Mouse (Mus musculus) midbrain, postnatal 0 days (tissue): ENCODE measurements at regions not wholly inside any gene's neighbourhood (a gene's known extent, or its start where the extent isn't known, plus 50 kb on each side); places are given as distances from the start of the nearest gene placed in this dataset.

Experiments
- ATAC-seq: fragments of 200-750 bp; cut with Nextera tagmentation; 2 replicates; pipeline ENCODE4 v1.8.0; 2017; ENCODE audit warnings: moderate number of reproducible peaks, mild to moderate bottlenecking, moderate TSS enrichment, moderate library complexity; ENCODE audit not compliant: low FRiP score
- DNase-seq: peaks from one replicate; pipeline ENCODE4 v3.0.0-alpha.2; 2015; ENCODE audit warnings: low spot score
- H3K27ac ChIP-seq: fragments of 300-500 bp; sonication (generic); 2 replicates; pipeline ENCODE4 v1.5.1; 2014; ENCODE audit warnings: low read depth, mild to moderate bottlenecking, low read length, mixed read lengths
- H3K27me3 ChIP-seq: fragments of 300-500 bp; sonication (generic); 2 replicates; pipeline ENCODE4 v1.6.1; 2014; ENCODE audit warnings: low read length, control low read depth, mixed read lengths; ENCODE audit not compliant: insufficient read depth
- H3K36me3 ChIP-seq: fragments of 300-500 bp; sonication (generic); 2 replicates; pipeline ENCODE4 v1.6.1; 2014; ENCODE audit warnings: low read length, control low read depth, mixed read lengths; ENCODE audit not compliant: insufficient read depth
- H3K4me1 ChIP-seq: fragments of 300-500 bp; sonication (generic); 2 replicates; pipeline ENCODE4 v1.6.1; 2014; ENCODE audit warnings: mild to moderate bottlenecking, control low read depth, antibody characterized with exemption, low read length, mixed read lengths; ENCODE audit not compliant: insufficient read depth
- H3K4me2 ChIP-seq: fragments of 300-500 bp; sonication (generic); 2 replicates; pipeline ENCODE4 v1.6.1; 2014; ENCODE audit warnings: low read depth, mild to moderate bottlenecking, low read length, mixed read lengths; ENCODE audit not compliant: poor library complexity, severe bottlenecking
- H3K4me3 ChIP-seq: fragments of 300-500 bp; sonication (generic); 2 replicates; pipeline ENCODE4 v1.5.1; 2014; ENCODE audit warnings: low read depth, mild to moderate bottlenecking, low read length, moderate library complexity
- H3K9ac ChIP-seq: fragments of 300-500 bp; sonication (generic); replicated peaks from 2 replicates; pipeline ENCODE4 v1.6.1; 2014; ENCODE audit warnings: mild to moderate bottlenecking, low read length, moderate library complexity, mixed read lengths; ENCODE audit not compliant: poor library complexity, severe bottlenecking
- H3K9me3 ChIP-seq: fragments of 300-500 bp; sonication (generic); 2 replicates; pipeline ENCODE4 v1.6.1; 2016; ENCODE audit warnings: low read length, control low read depth
- CTCF ChIP-seq: IDR thresholded peaks from 2 replicates; pipeline ENCODE4 v1.5.1; 2016; ENCODE audit warnings: antibody characterized with exemption, mild to moderate bottlenecking
- WGBS: fragments of 180-500 bp; shearing (Covaris S2); extraction: QIAGEN DNeasy Blood & Tissue Kit; methylation state at CpG from one replicate; pipeline ENCODE4 v1.1.7; 2014; 5-methylcytosine and 5-hydroxymethylcytosine counted together

DNA sequence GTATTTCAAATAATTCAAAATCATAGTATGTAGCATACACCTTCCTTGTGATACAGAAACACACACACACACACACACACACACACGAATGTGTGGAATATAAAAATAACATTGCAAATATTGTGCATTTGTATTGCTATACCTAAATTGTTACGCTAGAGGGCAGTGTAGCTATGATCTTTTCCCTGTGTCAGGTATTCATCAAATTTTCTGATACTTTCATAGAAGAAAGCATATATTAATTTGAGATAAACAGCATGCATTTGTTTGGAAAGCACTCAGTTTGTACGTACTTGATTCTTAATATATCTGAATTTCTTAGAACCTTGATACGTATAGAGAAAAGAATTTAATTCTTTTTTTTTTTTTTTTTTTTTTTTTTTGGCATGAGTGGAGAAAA lies 1700.9 kb upstream of the Sel1l start:
- no peak overlapping the region for H3K9ac ChIP-seq
- no peaks in the 10 kb centered on the region for H3K36me3 ChIP-seq
- TF ChIP-seq CTCF, result peak; percentile 86
- no peak for ATAC-seq
- WGBS, result 23% methylated on average over 4 of the region's 4 CpGs
- H3K27me3 ChIP-seq, result no peaks in the 10 kb centered on the region
- H3K4me2 ChIP-seq, result no peak overlapping the region
- no peaks in the 10 kb centered on the region for H3K4me1 ChIP-seq
- no peak overlapping the region for H3K27ac ChIP-seq
- peak; percentile 66 for DNase-seq
- H3K9me3 ChIP-seq, result no peaks in the 10 kb centered on the region
- H3K4me3 ChIP-seq, result no peak overlapping the region

DNA sequence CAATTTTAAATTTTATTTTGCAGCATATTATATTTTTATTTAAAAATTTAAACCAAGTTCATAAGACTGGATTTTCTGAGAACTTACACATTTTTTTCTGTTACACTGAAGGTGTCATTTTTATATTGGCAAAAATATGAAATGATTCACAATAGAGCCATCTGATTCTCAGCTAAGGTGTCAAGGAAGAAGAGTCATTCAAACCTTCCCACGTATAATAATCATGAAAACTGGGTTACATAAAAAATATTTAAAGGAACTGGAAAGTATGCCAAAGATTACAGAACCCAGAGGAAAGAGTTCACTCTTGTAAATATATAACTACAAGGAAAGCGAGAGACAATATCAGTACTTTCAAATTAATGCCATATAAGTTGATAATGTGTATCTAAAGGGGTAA lies 1674.5 kb upstream of the Sel1l start:
- no peak overlapping the region for H3K9ac ChIP-seq
- DNase-seq (no peak), ATAC-seq (no peak)
- no peaks in the 10 kb centered on the region for H3K27me3 ChIP-seq
- 81% methylated on average over 2 of the region's 2 CpGs for WGBS
- no peaks in the 10 kb centered on the region for H3K9me3 ChIP-seq
- H3K4me2 ChIP-seq, result no peak overlapping the region
- no peaks in the 10 kb centered on the region for H3K4me1 ChIP-seq
- no peak overlapping the region for H3K27ac ChIP-seq
- no peak overlapping the region for H3K4me3 ChIP-seq
- H3K36me3 ChIP-seq, result no peaks in the 10 kb centered on the region
- no peak for TF ChIP-seq CTCF

DNA sequence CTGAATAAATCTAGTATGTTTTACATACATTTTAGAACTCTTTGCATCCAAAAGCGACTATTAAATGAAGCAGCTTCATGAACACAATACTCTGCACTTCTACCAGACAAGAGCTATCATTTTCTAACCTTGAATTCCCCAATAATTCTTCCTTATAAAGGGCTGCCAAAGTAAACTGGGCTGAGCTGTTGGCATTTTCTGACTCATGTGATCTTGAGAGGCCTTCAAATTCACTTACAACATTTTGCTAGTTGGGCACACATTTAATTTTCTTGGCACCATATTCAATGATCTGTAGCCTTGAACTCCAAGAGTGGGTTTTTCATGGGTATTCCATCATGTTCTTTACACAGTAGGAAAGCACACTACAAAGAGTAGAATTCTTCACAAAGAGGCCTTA lies 1637.4 kb upstream of the Sel1l start:
- ATAC-seq (no peak), DNase-seq (no peak)
- H3K9me3 ChIP-seq, result no peaks in the 10 kb centered on the region
- WGBS, result 77% methylated on average over 1 of the region's 1 CpGs
- no peaks in the 10 kb centered on the region for H3K36me3 ChIP-seq
- no peak overlapping the region for H3K4me3 ChIP-seq
- no peaks in the 10 kb centered on the region for H3K4me1 ChIP-seq
- no peak overlapping the region for H3K27ac ChIP-seq
- H3K9ac ChIP-seq, result no peak overlapping the region
- H3K27me3 ChIP-seq, result no peaks in the 10 kb centered on the region
- no peak for TF ChIP-seq CTCF
- no peak overlapping the region for H3K4me2 ChIP-seq

GRCm38 (mm10) chr12:93462106-93462505 lies 1613.1 kb upstream of the Sel1l start:
- H3K4me2 ChIP-seq, result no peak overlapping the region
- DNase-seq (no peak), ATAC-seq (no peak)
- H3K27me3 ChIP-seq, result no peaks in the 10 kb centered on the region
- H3K4me3 ChIP-seq, result no peak overlapping the region
- H3K9me3 ChIP-seq, result no peaks in the 10 kb centered on the region
- no peak overlapping the region for H3K9ac ChIP-seq
- no peaks in the 10 kb centered on the region for H3K4me1 ChIP-seq
- no peak overlapping the region for H3K27ac ChIP-seq
- H3K36me3 ChIP-seq, result no peaks in the 10 kb centered on the region
- no peak for TF ChIP-seq CTCF

DNA sequence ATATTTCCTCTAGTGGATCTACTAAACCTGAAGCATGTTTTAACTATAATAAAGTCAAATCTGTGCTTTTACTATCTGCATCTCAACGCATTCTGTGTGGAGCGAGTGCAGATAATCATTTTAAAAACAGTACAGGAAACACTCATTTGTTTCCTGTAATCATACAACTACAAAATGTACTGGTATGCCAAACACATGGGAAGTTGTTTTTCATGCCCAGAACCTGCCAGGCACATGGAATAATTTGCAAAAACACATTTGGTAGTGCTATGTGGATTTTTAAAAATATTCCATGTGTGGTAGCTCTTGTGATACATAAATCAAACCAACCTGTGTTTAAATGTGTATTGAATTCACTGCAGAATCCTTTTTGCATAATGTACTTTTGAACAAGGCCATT lies 1600.5 kb upstream of the Sel1l start:
- Histone ChIP-seq H3K4me2 (no peak overlapping the region), H3K36me3 (no peaks in the 10 kb centered on the region), H3K9me3 (no peaks in the 10 kb centered on the region), H3K27ac (no peak overlapping the region), H3K9ac (no peak overlapping the region), H3K4me1 (no peaks in the 10 kb centered on the region), H3K27me3 (no peaks in the 10 kb centered on the region), H3K4me3 (no peak overlapping the region)
- no peak for TF ChIP-seq CTCF
- no peak for ATAC-seq
- WGBS, result 91% methylated on average over 2 of the region's 2 CpGs
- no peak for DNase-seq

DNA sequence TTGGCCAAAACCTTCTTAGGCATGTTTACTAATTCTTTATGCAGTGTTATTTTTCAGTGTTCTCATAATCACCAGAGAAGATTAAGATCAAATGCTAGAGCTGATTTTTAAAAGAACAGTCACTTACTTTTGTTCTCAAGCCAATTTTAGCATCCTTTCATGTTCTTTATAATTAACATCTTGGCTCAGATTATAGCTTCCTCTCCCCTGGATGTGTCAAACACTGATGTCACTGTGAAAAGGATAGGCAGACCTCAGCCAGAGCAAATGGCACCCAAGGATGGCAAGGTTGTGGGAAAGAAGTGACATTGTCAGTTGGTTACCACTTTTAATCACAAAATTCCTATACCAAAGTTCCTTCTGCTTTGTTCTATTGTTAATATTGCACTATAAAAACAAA lies 1580.3 kb upstream of the Sel1l start:
- DNase-seq (no peak), ATAC-seq (no peak)
- TF ChIP-seq CTCF, result no peak

GRCm38 (mm10) chr12:93427988-93428387 lies 1579.0 kb upstream of the Sel1l start:
- TF ChIP-seq CTCF, result no peak

More for the DNA sequence above, 1580.3 kb upstream of the Sel1l start:
- H3K4me2 ChIP-seq, result no peak overlapping the region
- H3K36me3 ChIP-seq, result no peaks in the 10 kb centered on the region
- no peak overlapping the region for H3K9ac ChIP-seq
- no peaks in the 10 kb centered on the region for H3K9me3 ChIP-seq
- no peak overlapping the region for H3K27ac ChIP-seq
- H3K4me1 ChIP-seq, result no peaks in the 10 kb centered on the region
- no peaks in the 10 kb centered on the region for H3K27me3 ChIP-seq
- no peak overlapping the region for H3K4me3 ChIP-seq

More at GRCm38 (mm10) chr12:93427988-93428387, 1579.0 kb upstream of the Sel1l start:
- 65% methylated on average over 2 of the region's 2 CpGs for WGBS
- no peaks in the 10 kb centered on the region for H3K9me3 ChIP-seq
- no peak overlapping the region for H3K4me3 ChIP-seq
- H3K9ac ChIP-seq, result no peak overlapping the region
- H3K36me3 ChIP-seq, result no peaks in the 10 kb centered on the region
- no peaks in the 10 kb centered on the region for H3K27me3 ChIP-seq
- DNase-seq, result peak; percentile 28
- no peak for ATAC-seq
- no peaks in the 10 kb centered on the region for H3K4me1 ChIP-seq
- no peak overlapping the region for H3K27ac ChIP-seq
- H3K4me2 ChIP-seq, result no peak overlapping the region
